7 mouse cellular contexts compared by ENCODE assay signal in genomic region chr7:127574115-127574514, GRCm38 (mm10). TPM values are rescaled to one million over a fixed set of nuclear protein-coding genes. Genes with fewer than 3 reads are reported as not detected.
DNase-seq lines count a peak whose midpoint lies in the region; ATAC-seq lines count a peak whose summit lies in the region.

No protein-coding gene starts in this region.

- peak overlapping the region; percentile 86 for H3K4me3 ChIP-seq in neural tube, embryonic 11.5 days (ENCODE audit: low read depth, low read length)
- H3K4me3 ChIP-seq in forebrain, embryonic 12.5 days (replicated peaks), result peak overlapping the region; percentile 74
- peak overlapping the region; percentile 85 for H3K4me3 ChIP-seq in limb, embryonic 13.5 days
- H3K4me3 ChIP-seq in stomach, embryonic 15.5 days (replicated peaks), result peak overlapping the region; percentile 82

- peaks cover 8% of the 10 kb centered on the region; the same call in 1 of the 2 replicates for H3K4me1 ChIP-seq in neural tube, embryonic 11.5 days (ENCODE audit: control insufficient read depth, insufficient read depth, low read length)
- peaks cover 23% of the 10 kb centered on the region for H3K4me1 ChIP-seq in forebrain, embryonic 12.5 days
- H3K4me1 ChIP-seq in limb, embryonic 13.5 days, result peaks cover 22% of the 10 kb centered on the region
- H3K4me1 ChIP-seq in stomach, embryonic 15.5 days, result peaks cover 10% of the 10 kb centered on the region; the same call in 1 of the 2 replicates

- H3K27ac ChIP-seq in neural tube, embryonic 11.5 days (ENCODE audit: low read depth, low read length), result no peak overlapping the region
- H3K27ac ChIP-seq in forebrain, embryonic 12.5 days, result peak overlapping the region; percentile 78; the same call in 1 of the 2 replicates
- H3K27ac ChIP-seq in limb, embryonic 13.5 days, result no peak overlapping the region
- no peak overlapping the region for H3K27ac ChIP-seq in stomach, embryonic 15.5 days

- no peak for DNase-seq in neural tube, embryonic 11.5 days (ENCODE audit: low spot score)
- no peak for DNase-seq in neural tube, embryonic 10.5 days (ENCODE audit: extremely low spot score, low spot score)
- no peak for DNase-seq in layer of hippocampus, adult 18-20 months (ENCODE audit: low spot score in 2 of 2)
- no peak for DNase-seq in T-cell, adult 2 months (ENCODE audit: low spot score)

- no peaks in the 10 kb centered on the region for H3K9me3 ChIP-seq in neural tube, embryonic 11.5 days (ENCODE audit: control insufficient read depth, low read length)
- no peaks in the 10 kb centered on the region for H3K9me3 ChIP-seq in forebrain, embryonic 12.5 days
- no peaks in the 10 kb centered on the region for H3K9me3 ChIP-seq in limb, embryonic 13.5 days
- no peaks in the 10 kb centered on the region for H3K9me3 ChIP-seq in stomach, embryonic 15.5 days

- peak overlapping the region; percentile 76 for H3K9ac ChIP-seq in neural tube, embryonic 11.5 days (ENCODE audit: low read length)
- H3K9ac ChIP-seq in forebrain, embryonic 12.5 days, result peak overlapping the region; percentile 89
- H3K9ac ChIP-seq in limb, embryonic 13.5 days, result peak overlapping the region; percentile 83
- H3K9ac ChIP-seq in stomach, embryonic 15.5 days, result peak overlapping the region; percentile 76

- no peak for ATAC-seq in neural tube, embryonic 11.5 days (ENCODE audit: insufficient read depth, low FRiP score, low TSS enrichment)
- no peak for ATAC-seq in forebrain, embryonic 12.5 days (ENCODE audit: low FRiP score)
- no peak for ATAC-seq in limb, embryonic 13.5 days (ENCODE audit: low FRiP score, low read depth)
- ATAC-seq in stomach, embryonic 15.5 days (ENCODE audit: insufficient read depth, low FRiP score, low read depth), result no peak

- H3K27me3 ChIP-seq in neural tube, embryonic 11.5 days (ENCODE audit: control insufficient read depth, insufficient read depth, low read length), result no peaks in the 10 kb centered on the region
- no peaks in the 10 kb centered on the region for H3K27me3 ChIP-seq in forebrain, embryonic 12.5 days
- no peaks in the 10 kb centered on the region for H3K27me3 ChIP-seq in limb, embryonic 13.5 days
- H3K27me3 ChIP-seq in stomach, embryonic 15.5 days (replicated peaks), result no peaks in the 10 kb centered on the region

- WGBS in neural tube, embryonic 11.5 days, result 31% methylated on average over 7 of the region's 7 CpGs
- 18% methylated on average over 7 of the region's 7 CpGs for WGBS in forebrain, embryonic 12.5 days
- 17% methylated on average over 7 of the region's 7 CpGs for WGBS in limb, embryonic 13.5 days
- 15% methylated on average over 7 of the region's 7 CpGs for WGBS in stomach, embryonic 15.5 days

- peak overlapping the region; percentile 97 for H3K4me2 ChIP-seq in neural tube, embryonic 11.5 days (ENCODE audit: low read depth)
- H3K4me2 ChIP-seq in forebrain, embryonic 12.5 days, result peak overlapping the region; percentile 94
- peak overlapping the region; percentile 97 for H3K4me2 ChIP-seq in limb, embryonic 13.5 days (replicated peaks)
- peak overlapping the region; percentile 93 for H3K4me2 ChIP-seq in stomach, embryonic 15.5 days

- H3K36me3 ChIP-seq in neural tube, embryonic 11.5 days (ENCODE audit: control insufficient read depth, insufficient read depth, low read length), result peaks cover 9% of the 10 kb centered on the region
- peaks cover 19% of the 10 kb centered on the region for H3K36me3 ChIP-seq in forebrain, embryonic 12.5 days (replicated peaks)
- peaks cover 27% of the 10 kb centered on the region for H3K36me3 ChIP-seq in limb, embryonic 13.5 days
- peaks cover 13% of the 10 kb centered on the region for H3K36me3 ChIP-seq in stomach, embryonic 15.5 days

RNA-seq across cellular contexts. Expression of gene Phkg2, which starts 1.0 kb away (rescaled TPM):
- polyA plus RNA-seq in neural tube, embryonic 11.5 days (2014; fragmentation: Nextera tagmentation; extraction: Ambion mirVana), result 45.1 and 55.1 TPM in 2 replicates
- polyA plus RNA-seq in forebrain, embryonic 12.5 days (2016; fragmentation: Nextera tagmentation; extraction: Ambion mirVana), result 56.6 and 60.7 TPM in 2 replicates
- polyA plus RNA-seq in limb, embryonic 13.5 days (2015; fragmentation: Nextera tagmentation; extraction: Ambion mirVana), result 39.0 and 42.2 TPM in 2 replicates
- polyA plus RNA-seq in stomach, embryonic 15.5 days (2015; fragmentation: Nextera tagmentation; extraction: Ambion mirVana), result 37.1 and 37.5 TPM in 2 replicates
- total RNA-seq in layer of hippocampus, adult 18-20 months (2021), result 10 to 100 TPM; 76.7 to 80.5 TPM

RNA-seq across cellular contexts. Expression of gene Tmem265, which starts 12.9 kb away (rescaled TPM):
- polyA plus RNA-seq in neural tube, embryonic 11.5 days (2014; fragmentation: Nextera tagmentation; extraction: Ambion mirVana), result 6.9 and 9.2 TPM in 2 replicates
- 4.2 and 4.7 TPM in 2 replicates for polyA plus RNA-seq in forebrain, embryonic 12.5 days (2016; fragmentation: Nextera tagmentation; extraction: Ambion mirVana)
- 6.4 and 8.8 TPM in 2 replicates for polyA plus RNA-seq in limb, embryonic 13.5 days (2015; fragmentation: Nextera tagmentation; extraction: Ambion mirVana)
- polyA plus RNA-seq in stomach, embryonic 15.5 days (2015; fragmentation: Nextera tagmentation; extraction: Ambion mirVana), result 5.6 and 6.0 TPM in 2 replicates
- total RNA-seq in layer of hippocampus, adult 18-20 months (2021), result 1 to 10 TPM in 1 of 2 experiments, not detected in 1; 1.6 TPM

RNA-seq across cellular contexts. Expression of gene Ccdc189, which starts 14.3 kb away (rescaled TPM):
- polyA plus RNA-seq in neural tube, embryonic 11.5 days (2014; fragmentation: Nextera tagmentation; extraction: Ambion mirVana), result 12.2 and 12.8 TPM in 2 replicates
- 12.7 and 16.3 TPM in 2 replicates for polyA plus RNA-seq in forebrain, embryonic 12.5 days (2016; fragmentation: Nextera tagmentation; extraction: Ambion mirVana)
- polyA plus RNA-seq in limb, embryonic 13.5 days (2015; fragmentation: Nextera tagmentation; extraction: Ambion mirVana), result 9.2 and 9.6 TPM in 2 replicates
- 5.8 and 7.2 TPM in 2 replicates for polyA plus RNA-seq in stomach, embryonic 15.5 days (2015; fragmentation: Nextera tagmentation; extraction: Ambion mirVana)
- total RNA-seq in layer of hippocampus, adult 18-20 months (2021), result 10 to 100 TPM in 1 of 2 experiments, 1 to 10 TPM in 1; 9.5 to 10.4 TPM

RNA-seq across cellular contexts. Expression of gene Rnf40, which starts 14.5 kb away (rescaled TPM):
- polyA plus RNA-seq in neural tube, embryonic 11.5 days (2014; fragmentation: Nextera tagmentation; extraction: Ambion mirVana), result 45.3 and 50.9 TPM in 2 replicates
- 67.7 and 74.1 TPM in 2 replicates for polyA plus RNA-seq in forebrain, embryonic 12.5 days (2016; fragmentation: Nextera tagmentation; extraction: Ambion mirVana)
- polyA plus RNA-seq in limb, embryonic 13.5 days (2015; fragmentation: Nextera tagmentation; extraction: Ambion mirVana), result 51.6 and 54.9 TPM in 2 replicates
- polyA plus RNA-seq in stomach, embryonic 15.5 days (2015; fragmentation: Nextera tagmentation; extraction: Ambion mirVana), result 37.8 and 42.0 TPM in 2 replicates
- 10 to 100 TPM; 67.4 to 67.9 TPM for total RNA-seq in layer of hippocampus, adult 18-20 months (2021)

RNA-seq across cellular contexts. Expression of gene Zfp629, which starts 41.5 kb away (rescaled TPM):
- 34.5 and 37.9 TPM in 2 replicates for polyA plus RNA-seq in neural tube, embryonic 11.5 days (2014; fragmentation: Nextera tagmentation; extraction: Ambion mirVana)
- 31.7 and 34.6 TPM in 2 replicates for polyA plus RNA-seq in forebrain, embryonic 12.5 days (2016; fragmentation: Nextera tagmentation; extraction: Ambion mirVana)
- polyA plus RNA-seq in limb, embryonic 13.5 days (2015; fragmentation: Nextera tagmentation; extraction: Ambion mirVana), result 16.2 and 19.2 TPM in 2 replicates
- polyA plus RNA-seq in stomach, embryonic 15.5 days (2015; fragmentation: Nextera tagmentation; extraction: Ambion mirVana), result 9.4 and 10.3 TPM in 2 replicates
- 10 to 100 TPM; 20.1 to 21.6 TPM for total RNA-seq in layer of hippocampus, adult 18-20 months (2021)
